Mouse (Mus musculus) brain, adult 2 months (tissue): ENCODE measurements at regions not wholly inside any gene's neighbourhood (a gene's known extent, or its start where the extent isn't known, plus 50 kb on each side); places are given as distances from the start of the nearest gene placed in this dataset.

Experiments used
- DNase-seq: peaks from one replicate; pipeline ENCODE4 v3.0.0; 2011; ENCODE audit warnings: low read depth, low spot score

- peak; percentile 5 for DNase-seq
Measured at GRCm38 (mm10) chr13:60007593-60007992, 169.6 kb downstream of the Gas1 start.

GRCm38 (mm10) chr13:60007031-60007430 is 170.1 kb downstream of the Gas1 start:
- DNase-seq, result no peak

- DNase-seq, result no peak
Measured at GRCm38 (mm10) chr13:60004611-60005010, 172.6 kb downstream of the Gas1 start.

GRCm38 (mm10) chr13:60002098-60002497 is 175.1 kb downstream of the Gas1 start:
- DNase-seq, result no peak

GRCm38 (mm10) chr13:60001637-60002036 is 175.5 kb downstream of the Gas1 start:
- no peak for DNase-seq

GRCm38 (mm10) chr13:60000618-60001347 is 176.4 kb downstream of the Gas1 start:
- DNase-seq, result peak; percentile 7

GRCm38 (mm10) chr13:59997431-59997830 is 174.5 kb upstream of the Tut7 start:
- no peak for DNase-seq

GRCm38 (mm10) chr13:59996146-59996814 is 173.3 kb upstream of the Tut7 start:
- DNase-seq, result no peak

- DNase-seq, result no peak
Measured at GRCm38 (mm10) chr13:59992780-59993501, 170.0 kb upstream of the Tut7 start.

GRCm38 (mm10) chr13:59992346-59992745 is 169.4 kb upstream of the Tut7 start:
- no peak for DNase-seq

- no peak for DNase-seq
Measured at GRCm38 (mm10) chr13:59990402-59991280, 167.7 kb upstream of the Tut7 start.

GRCm38 (mm10) chr13:59988393-59988965 is 165.5 kb upstream of the Tut7 start:
- DNase-seq, result no peak

GRCm38 (mm10) chr13:59976425-59976824 is 153.5 kb upstream of the Tut7 start:
- no peak for DNase-seq

- no peak for DNase-seq
Measured at GRCm38 (mm10) chr13:59972093-59972427, 149.1 kb upstream of the Tut7 start.

GRCm38 (mm10) chr13:59971231-59972092 is 148.5 kb upstream of the Tut7 start:
- DNase-seq, result peak; percentile 12

GRCm38 (mm10) chr13:59970430-59970829 is 147.5 kb upstream of the Tut7 start:
- DNase-seq, result no peak

GRCm38 (mm10) chr13:59969484-59969883 is 146.5 kb upstream of the Tut7 start:
- no peak for DNase-seq

- DNase-seq, result peak; percentile 56
Measured at GRCm38 (mm10) chr13:59968584-59969240, 145.8 kb upstream of the Tut7 start.

- DNase-seq, result no peak
Measured at GRCm38 (mm10) chr13:59966535-59967255, 143.7 kb upstream of the Tut7 start.
